Mouse (Mus musculus): ENCODE results near the gene Plcd3.

- TF ChIP-seq CTCF (IDR thresholded peaks at IDR 0.05; ENCODE audit: control insufficient read depth, insufficient read depth, insufficient read length) = no peak
- TF ChIP-seq MYOD1 (IDR thresholded peaks at IDR 0.05; ENCODE audit: control insufficient read depth, insufficient read length, low read depth) = no peak
- no peak for TF ChIP-seq MYOG (IDR thresholded peaks at IDR 0.05; ENCODE audit: control insufficient read depth, extremely low read depth, insufficient read length)
- no peak for TF ChIP-seq CEBPB (IDR thresholded peaks at IDR 0.05; ENCODE audit: low read depth)
- no peak for TF ChIP-seq USF1 (IDR thresholded peaks at IDR 0.05; ENCODE audit: low read depth)
Measured at GRCm38 (mm10) chr11:103081631-103082030, 19.8 kb downstream of the Plcd3 start.
